Comparison of ENCODE assay signal across 29 mouse cellular contexts in genomic region chr8:79610268-79610667, GRCm38 (mm10). TPM values are rescaled to one million over a fixed set of nuclear protein-coding genes. Genes with fewer than 3 reads are reported as not detected.
A peak's percentile ranks its signal among the peaks of the same experiment; 100 is the strongest.
DNase-seq lines count a peak whose midpoint lies in the region; ATAC-seq lines count a peak whose summit lies in the region.
"Had no signal": no experiment of that assay in that cellular context is flagged by ENCODE, and none has a peak within 500 bp of the region (broad histone marks: within the 10 kb centered on the region; RNA-seq: fewer than 3 reads in every experiment).

No protein-coding gene starts in this region.

- DNase-seq in heart, adult 11 months = peak; percentile 28
- DNase-seq in heart, adult 8-10 months (ENCODE audit: low spot score) = no peak
- DNase-seq in heart, postnatal 4 days = no peak
- DNase-seq in heart, adult 9 months (ENCODE audit: low spot score in 2 of 2) = no peak
- DNase-seq: adrenal gland, adult 2 months; adrenal gland, postnatal 14 days; B cell, adult 2 months; cerebellum, adult 11 months; cerebellum, adult 2 months; cerebellum, adult 9-11 months; cerebellum, postnatal 25 days; forebrain, postnatal 0 days; gastrocnemius, adult 2 months; gastrocnemius, postnatal 14 days; heart, adult 2 months; kidney, adult 11 months; kidney, adult 8-10 months had no signal

- no peak overlapping the region for H3K4me2 ChIP-seq in heart, embryonic 13.5 days
- no peak overlapping the region for H3K4me2 ChIP-seq in heart, embryonic 16.5 days (ENCODE audit: low read depth, low read length)
- H3K4me2 ChIP-seq in kidney, embryonic 15.5 days = no peak overlapping the region
- H3K4me2 ChIP-seq: embryonic facial prominence, embryonic 12.5 days; embryonic facial prominence, embryonic 15.5 days; hindbrain, embryonic 13.5 days; intestine, embryonic 15.5 days had no signal

- H3K4me1 ChIP-seq in heart, embryonic 13.5 days = peaks cover 35% of the 10 kb centered on the region
- H3K4me1 ChIP-seq in heart, embryonic 16.5 days (ENCODE audit: control insufficient read depth, insufficient read depth, low read length) = peaks cover 15% of the 10 kb centered on the region
- peaks cover 3% of the 10 kb centered on the region; the same call in 1 of the 2 replicates for H3K4me1 ChIP-seq in kidney, embryonic 15.5 days
- H3K4me1 ChIP-seq: embryonic facial prominence, embryonic 12.5 days; embryonic facial prominence, embryonic 15.5 days; hindbrain, embryonic 10.5 days; hindbrain, embryonic 13.5 days; intestine, embryonic 15.5 days had no signal

- no peaks in the 10 kb centered on the region for H3K27me3 ChIP-seq in heart, embryonic 13.5 days (replicated peaks)
- no peaks in the 10 kb centered on the region for H3K27me3 ChIP-seq in heart, embryonic 16.5 days (ENCODE audit: control insufficient read depth, insufficient read depth, low read length)
- no peaks in the 10 kb centered on the region for H3K27me3 ChIP-seq in kidney, embryonic 15.5 days
- H3K27me3 ChIP-seq: CH12.LX; embryonic facial prominence, embryonic 12.5 days; embryonic facial prominence, embryonic 15.5 days; hindbrain, embryonic 13.5 days; intestine, embryonic 15.5 days had no signal

- H3K4me3 ChIP-seq in heart, embryonic 13.5 days = no peak overlapping the region
- no peak overlapping the region for H3K4me3 ChIP-seq in heart, embryonic 16.5 days (ENCODE audit: low read length)
- no peak overlapping the region for H3K4me3 ChIP-seq in kidney, embryonic 15.5 days (replicated peaks)
- H3K4me3 ChIP-seq: embryonic facial prominence, embryonic 12.5 days; embryonic facial prominence, embryonic 15.5 days; gastrocnemius, adult 2 months; heart, adult 2 months; hindbrain, embryonic 10.5 days; hindbrain, embryonic 13.5 days; intestine, embryonic 15.5 days had no signal

- H3K9ac ChIP-seq in heart, embryonic 13.5 days = no peak overlapping the region
- H3K9ac ChIP-seq in heart, embryonic 16.5 days (ENCODE audit: low read length) = no peak overlapping the region
- no peak overlapping the region for H3K9ac ChIP-seq in kidney, embryonic 15.5 days
- H3K9ac ChIP-seq: embryonic facial prominence, embryonic 12.5 days; embryonic facial prominence, embryonic 15.5 days; forebrain, postnatal 0 days; hindbrain, embryonic 13.5 days; intestine, embryonic 15.5 days had no signal

- no peaks in the 10 kb centered on the region for H3K9me3 ChIP-seq in heart, embryonic 13.5 days
- H3K9me3 ChIP-seq in heart, embryonic 16.5 days (replicated peaks; ENCODE audit: control insufficient read depth, low read length) = peaks cover 3% of the 10 kb centered on the region; the same call in 1 of the 2 replicates
- H3K9me3 ChIP-seq in kidney, embryonic 15.5 days (replicated peaks) = no peaks in the 10 kb centered on the region
- H3K9me3 ChIP-seq: embryonic facial prominence, embryonic 12.5 days; embryonic facial prominence, embryonic 15.5 days; G1E; hindbrain, embryonic 10.5 days; hindbrain, embryonic 13.5 days; intestine, embryonic 15.5 days had no signal

- no peaks in the 10 kb centered on the region for H3K36me3 ChIP-seq in heart, embryonic 13.5 days
- no peaks in the 10 kb centered on the region for H3K36me3 ChIP-seq in heart, embryonic 16.5 days (ENCODE audit: control insufficient read depth, insufficient read depth)
- H3K36me3 ChIP-seq in kidney, embryonic 15.5 days = no peaks in the 10 kb centered on the region
- H3K36me3 ChIP-seq: embryonic facial prominence, embryonic 12.5 days; embryonic facial prominence, embryonic 15.5 days; G1E; hindbrain, embryonic 10.5 days; hindbrain, embryonic 13.5 days; intestine, embryonic 15.5 days had no signal

- ATAC-seq in heart, embryonic 13.5 days (ENCODE audit: extremely low read depth, insufficient number of reproducible peaks, low FRiP score, low TSS enrichment) = no peak
- ATAC-seq in heart, embryonic 16.5 days (replicated peaks; ENCODE audit: extremely low read depth, insufficient read depth, low FRiP score) = no peak
- ATAC-seq in kidney, embryonic 15.5 days (replicated peaks; ENCODE audit: low FRiP score) = no peak
- ATAC-seq: forebrain, embryonic 14.5 days; forebrain, postnatal 0 days; hindbrain, embryonic 16.5 days; intestine, embryonic 15.5 days had no signal

- 0 out of 2 replicates have a peak overlapping the region, but pooled peaks have one; percentile 29 for H3K27ac ChIP-seq in heart, embryonic 13.5 days (replicated peaks)
- peak overlapping the region; percentile 25; the same call in 1 of the 2 replicates for H3K27ac ChIP-seq in heart, embryonic 16.5 days (ENCODE audit: low read length)
- H3K27ac ChIP-seq in kidney, embryonic 15.5 days = no peak overlapping the region
- H3K27ac ChIP-seq: embryonic facial prominence, embryonic 12.5 days; embryonic facial prominence, embryonic 15.5 days; gastrocnemius, adult 2 months; heart, adult 2 months; hindbrain, embryonic 10.5 days; hindbrain, embryonic 13.5 days; intestine, embryonic 15.5 days had no signal

RNA-seq across cellular contexts. Expression of gene Otud4, which starts 29.1 kb away (rescaled TPM):
- total RNA-seq in heart, adult 8-10 months (2022) = 10 to 100 TPM; 44.8 to 53.7 (median 46.0) TPM
- 12.4 and 13.3 TPM in 2 replicates for polyA plus RNA-seq in heart, embryonic 13.5 days (2015; fragmentation: Nextera tagmentation; extraction: Ambion mirVana)
- 10 to 100 TPM; 44.6 to 50.3 TPM for total RNA-seq in heart, postnatal 4 days (2021)
- 11.8 and 14.4 TPM in 2 replicates for polyA plus RNA-seq in heart, embryonic 16.5 days (2015; fragmentation: Nextera tagmentation; extraction: Ambion mirVana)
- 15.7 and 16.0 TPM in 2 replicates for polyA plus RNA-seq in kidney, embryonic 15.5 days (2015; fragmentation: Nextera tagmentation; extraction: Ambion mirVana)
